Mouse (Mus musculus) ovary, adult 18-20 months (tissue): ENCODE measurements at regions not wholly inside any gene's neighbourhood (a gene's known extent, or its start where the extent isn't known, plus 50 kb on each side); places are given as distances from the start of the nearest gene placed in this dataset.

Experiments
- DNase-seq: peaks from one replicate; pipeline ENCODE4 v3.0.0; 2022; ENCODE audit warnings: low spot score, mixed read lengths

DNA sequence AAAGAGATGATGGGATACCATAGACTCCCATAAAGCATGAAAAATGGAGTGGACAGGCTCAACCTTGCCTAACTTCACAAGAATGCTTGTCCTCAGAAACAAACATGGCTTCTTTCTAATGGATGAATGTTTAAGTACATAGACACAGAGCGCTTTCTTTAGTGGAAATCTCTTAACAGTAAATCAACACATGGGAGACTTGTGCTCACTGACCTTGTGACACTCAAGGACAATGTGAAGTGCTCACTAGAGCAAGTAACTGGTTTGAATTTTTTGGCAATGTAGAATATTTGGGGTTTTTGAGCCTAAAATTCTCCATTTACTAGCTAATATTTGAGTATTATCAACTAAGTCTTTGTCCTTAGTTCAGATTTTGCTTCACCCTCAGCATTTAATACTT, 88.0 kb downstream of the Tent5c start:
- no peak for DNase-seq

DNA sequence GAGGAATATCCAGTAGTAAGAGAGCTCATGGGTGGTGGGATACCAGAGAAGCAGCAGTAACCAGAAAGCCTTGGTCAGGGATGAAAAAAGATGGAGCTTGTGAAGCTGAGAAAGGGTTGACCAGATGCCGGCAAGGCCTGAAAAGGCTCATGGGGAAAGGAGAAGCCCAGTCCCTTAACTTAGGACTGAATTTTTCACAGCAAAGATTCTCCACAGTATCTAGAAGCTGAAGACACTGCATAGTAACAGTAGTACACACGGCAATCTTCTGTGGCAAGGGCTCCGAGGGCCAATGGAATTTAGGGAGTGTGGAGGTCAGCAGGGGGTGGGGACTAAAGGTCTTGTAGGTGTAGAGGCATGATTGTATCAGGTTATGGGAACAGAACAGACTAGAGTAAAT, 91.6 kb downstream of the Tent5c start:
- DNase-seq: no peak

DNA sequence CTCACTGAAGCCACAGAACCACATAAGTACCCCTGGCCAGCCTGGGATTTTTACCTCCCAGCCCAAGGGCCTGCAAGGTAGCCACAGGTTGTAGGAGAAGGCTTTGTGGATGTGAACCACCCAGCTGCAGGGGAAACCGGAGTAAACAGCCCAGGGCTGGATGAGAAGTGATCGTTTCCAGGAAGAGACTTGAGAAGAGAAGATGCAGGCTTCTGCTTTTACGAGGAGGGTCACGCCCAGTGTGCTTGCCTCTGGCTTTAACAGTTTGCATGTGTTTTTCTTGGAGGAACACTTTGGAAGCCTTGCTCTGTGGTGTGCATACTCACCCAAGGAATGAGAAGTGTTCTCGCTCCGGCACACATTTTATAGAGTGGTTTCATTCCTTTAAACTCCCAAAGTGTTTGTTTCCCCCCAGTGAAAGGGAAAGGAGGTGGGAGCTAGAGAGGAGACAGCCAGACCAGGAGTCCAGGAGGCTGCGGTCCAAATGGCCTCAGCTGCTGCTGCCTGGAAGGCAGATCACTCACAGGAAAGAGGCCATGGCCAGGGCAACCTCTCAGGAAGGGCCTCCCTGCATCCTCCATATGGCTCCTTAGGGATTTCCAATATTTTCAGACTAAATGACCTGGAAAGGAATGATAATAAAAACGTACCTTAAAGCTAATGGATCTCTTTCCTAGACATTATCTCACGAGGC, 94.1 kb downstream of the Tent5c start:
- no peak for DNase-seq

DNA sequence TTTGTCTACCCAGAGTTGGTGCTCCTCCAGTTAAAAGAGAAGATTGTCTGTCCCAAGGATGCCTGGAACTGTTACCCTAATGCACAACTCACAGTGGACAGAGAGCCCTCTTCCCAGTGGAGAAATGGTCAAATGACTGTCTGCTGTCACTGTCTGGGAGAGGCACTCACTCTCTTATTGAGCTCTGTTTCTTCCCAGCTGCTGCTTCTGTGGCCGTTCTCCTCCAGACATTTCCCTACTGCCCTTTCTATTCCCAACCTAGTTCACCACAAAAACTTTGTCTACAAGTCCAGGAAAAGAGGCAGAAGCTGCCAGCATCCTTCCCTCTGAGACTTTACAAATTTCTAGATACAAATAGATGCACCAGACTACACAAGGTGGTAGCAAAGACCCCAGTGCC, 95.2 kb downstream of the Tent5c start:
- no peak for DNase-seq

DNA sequence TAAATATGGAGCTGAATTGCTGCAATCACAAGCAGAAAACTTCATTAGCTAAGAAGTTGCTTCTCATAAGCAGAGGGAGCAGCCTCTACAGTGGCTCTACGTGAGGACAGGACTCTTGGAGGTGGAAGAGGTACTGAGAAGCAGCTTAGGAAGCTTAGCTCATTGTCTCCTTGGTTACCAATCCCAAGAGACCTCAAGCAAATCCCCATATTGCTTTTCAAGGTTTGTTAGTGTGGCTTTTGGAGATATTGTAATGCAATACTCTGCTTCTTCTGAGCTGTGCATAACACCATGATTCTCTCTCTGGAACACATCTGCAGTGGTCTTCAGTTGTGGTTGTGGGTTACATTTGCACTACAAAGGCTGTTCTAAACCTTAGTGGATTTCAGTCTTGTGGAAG, 106.9 kb downstream of the Tent5c start:
- no peak for DNase-seq

DNA sequence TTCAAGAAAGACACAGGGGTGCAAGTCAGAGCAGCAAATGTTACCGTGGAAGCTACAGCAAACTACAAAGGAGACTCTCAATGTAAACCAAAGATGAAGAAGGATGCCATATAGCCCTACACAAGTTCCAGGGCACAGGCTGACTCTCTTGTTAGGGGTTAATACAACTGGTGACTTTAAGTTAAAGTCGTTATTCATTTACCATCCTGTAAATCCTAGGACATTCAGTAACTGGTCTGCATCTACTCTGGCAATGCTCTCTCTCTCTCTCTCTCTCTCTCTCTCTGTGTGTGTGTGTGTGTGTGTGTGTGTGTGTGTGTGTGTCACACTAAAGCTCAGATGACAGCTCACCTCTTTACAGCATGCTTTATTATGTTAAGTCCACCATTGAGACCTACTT, 107.8 kb downstream of the Tent5c start:
- no peak for DNase-seq

DNA sequence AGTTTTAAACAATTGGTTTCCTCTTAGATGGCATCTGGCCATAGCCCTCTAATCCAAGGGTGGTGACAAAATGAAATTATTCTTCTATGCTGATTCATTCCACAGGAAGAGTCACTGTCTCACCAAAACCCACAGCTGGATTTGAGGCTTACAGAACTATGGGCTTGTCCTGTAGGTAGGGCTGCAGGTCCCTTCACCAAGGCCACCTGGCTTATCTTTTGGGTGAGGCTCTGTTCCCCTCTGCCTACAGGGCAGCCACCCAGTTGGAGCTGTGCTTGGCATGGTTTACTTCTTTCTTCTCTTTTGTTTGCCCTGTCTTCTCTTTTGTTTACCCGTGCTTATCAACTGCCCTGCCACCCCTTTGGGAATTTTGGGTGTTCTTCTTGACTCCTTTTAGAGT, 113.0 kb downstream of the Tent5c start:
- DNase-seq: no peak

DNA sequence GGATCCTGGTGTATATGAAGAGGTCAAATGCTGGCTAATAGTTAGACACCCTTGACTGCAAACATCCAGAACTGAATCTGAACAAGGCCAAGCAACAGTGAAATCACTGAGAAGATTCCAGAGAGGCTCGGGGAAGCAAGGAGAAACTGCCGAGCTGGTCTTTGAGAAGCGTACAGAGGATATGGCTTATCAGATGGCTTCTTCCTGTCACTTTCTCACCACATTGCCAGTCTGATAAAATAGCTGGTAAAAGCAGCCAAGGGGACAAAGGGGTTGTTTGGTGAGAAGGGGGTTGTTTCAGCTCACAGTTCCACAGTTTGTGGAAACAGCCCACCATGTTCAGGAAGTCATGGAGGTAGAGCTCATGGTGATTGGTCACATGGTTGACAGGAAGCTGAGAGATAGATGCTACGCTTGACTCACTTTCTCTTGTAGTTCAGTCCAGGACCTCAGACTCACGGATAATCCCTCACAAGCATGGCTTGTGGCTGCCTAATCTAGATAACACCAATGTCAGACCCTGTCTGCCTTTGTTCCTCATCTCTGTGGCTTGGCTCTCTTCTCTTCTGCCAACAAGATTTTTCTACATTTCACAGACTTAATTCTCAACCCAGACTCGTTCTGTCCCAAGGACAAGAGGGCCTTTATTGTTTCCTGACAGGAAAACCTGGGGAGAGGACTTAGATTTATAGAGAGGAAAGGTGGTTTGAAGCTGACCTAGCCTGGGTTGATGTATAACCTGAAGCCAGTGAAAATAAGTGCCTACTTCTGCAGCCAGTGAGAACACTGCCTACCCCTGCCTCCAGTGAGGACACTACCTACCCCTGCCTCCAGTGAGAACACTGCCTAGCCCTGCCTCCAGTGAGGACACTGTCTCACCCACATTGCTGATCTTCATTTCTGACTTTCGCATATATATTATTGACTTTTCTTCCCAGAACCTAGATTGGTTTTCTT, 122.0 kb downstream of the Tent5c start:
- no peak for DNase-seq

DNA sequence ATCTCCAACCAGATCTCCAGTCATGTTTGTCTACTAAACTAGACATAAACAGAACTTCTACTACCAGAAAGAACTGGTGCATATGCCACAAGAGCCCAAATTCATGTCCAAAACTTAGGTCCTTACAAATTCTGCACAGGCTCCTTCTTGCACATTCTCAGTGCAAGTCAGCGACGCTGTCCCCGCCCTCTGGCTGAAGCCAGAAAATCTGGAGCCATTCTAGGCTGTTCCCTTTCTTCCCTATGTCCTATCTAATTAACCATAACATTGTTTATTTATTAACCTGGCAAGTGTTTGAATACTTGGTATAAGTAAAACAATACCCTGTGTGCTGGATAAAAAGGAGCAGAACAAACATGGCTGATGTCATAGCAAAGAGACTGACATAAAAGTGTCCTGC, 122.7 kb downstream of the Tent5c start:
- no peak for DNase-seq

DNA sequence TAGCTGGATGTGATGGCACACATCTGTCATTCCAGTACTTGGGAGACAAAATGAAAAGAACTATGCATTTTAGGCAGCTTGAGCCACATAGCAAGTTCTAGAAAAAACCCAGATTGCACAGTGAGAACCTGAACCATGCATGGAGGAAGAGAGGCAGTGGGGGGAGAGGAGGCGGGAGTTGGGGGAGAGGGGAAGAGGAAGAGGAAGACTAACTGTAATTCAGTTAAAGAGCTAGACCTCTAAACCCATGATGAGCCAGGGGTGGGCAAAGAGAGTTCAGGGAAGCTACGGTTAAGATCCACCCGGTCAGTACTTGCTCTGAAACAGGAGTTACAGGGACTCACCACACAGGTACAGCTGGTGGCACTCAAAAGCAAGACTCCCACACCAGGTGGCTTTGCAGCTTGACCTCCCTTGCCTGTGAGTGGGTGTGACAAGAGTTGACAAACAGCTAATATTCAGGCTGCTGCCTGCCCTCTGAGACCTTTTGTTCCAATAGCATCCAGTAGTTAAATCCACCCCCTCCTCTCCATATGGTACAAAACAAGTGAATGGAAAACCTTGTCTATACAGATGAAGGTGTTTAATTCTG, 123.7 kb downstream of the Tent5c start:
- DNase-seq: no peak

DNA sequence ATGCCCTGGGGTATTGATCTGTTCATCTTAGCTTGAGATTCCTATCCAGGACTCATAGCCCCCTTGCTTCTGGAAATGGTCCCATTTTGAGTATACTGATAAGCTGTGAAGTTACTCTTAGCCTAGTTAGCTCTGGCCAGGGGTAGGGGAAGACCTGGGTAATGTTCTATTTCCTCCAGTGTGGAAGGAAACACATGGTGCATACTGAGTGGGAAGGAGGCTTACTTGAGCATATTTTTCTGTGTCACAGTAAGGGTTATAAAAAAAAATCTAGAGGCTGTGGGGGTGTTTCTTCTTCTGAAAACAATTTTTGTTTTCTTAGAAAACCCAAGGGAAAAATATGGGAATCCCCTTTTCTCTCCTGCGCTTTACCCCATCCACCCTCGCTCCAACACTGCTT, 124.4 kb downstream of the Tent5c start:
- DNase-seq: no peak

DNA sequence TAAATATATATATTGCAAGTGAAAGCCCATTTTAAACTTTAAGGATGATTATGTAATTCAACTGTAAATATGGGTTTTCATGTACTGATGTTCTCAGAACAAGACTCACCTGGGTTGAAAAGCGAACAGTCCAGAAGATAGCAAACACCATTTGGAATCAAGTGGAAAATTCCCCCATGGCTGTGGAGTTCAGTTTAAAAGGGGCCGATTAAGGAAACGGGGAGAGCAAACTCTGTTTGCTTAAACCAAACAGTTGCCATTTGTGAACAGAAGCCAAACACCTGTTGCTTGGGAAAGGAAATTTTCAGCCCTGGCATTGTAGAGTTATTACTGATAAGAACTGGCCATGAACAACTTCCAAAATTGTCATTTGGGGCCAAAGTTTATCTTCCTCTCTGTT, 126.1 kb downstream of the Tent5c start:
- DNase-seq: no peak

DNA sequence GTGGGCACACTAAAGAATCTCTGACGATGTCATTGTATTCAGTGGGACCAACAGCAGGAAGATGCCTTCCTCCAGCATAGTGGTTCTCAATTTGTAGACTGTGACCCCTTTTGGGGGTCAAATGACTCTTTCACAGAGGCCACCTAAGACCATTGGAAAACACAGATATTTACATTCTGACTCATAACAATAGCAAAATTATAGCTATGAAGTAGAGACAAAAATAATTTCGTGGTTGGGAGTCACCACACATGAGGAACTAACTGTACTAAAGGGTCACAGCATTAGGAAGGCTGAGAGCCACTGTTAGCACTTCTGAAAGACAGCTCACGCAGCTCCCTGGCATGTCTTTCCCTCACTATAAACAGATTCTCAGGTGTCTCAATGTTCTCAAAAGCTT, 129.1 kb downstream of the Tent5c start:
- DNase-seq: no peak

DNA sequence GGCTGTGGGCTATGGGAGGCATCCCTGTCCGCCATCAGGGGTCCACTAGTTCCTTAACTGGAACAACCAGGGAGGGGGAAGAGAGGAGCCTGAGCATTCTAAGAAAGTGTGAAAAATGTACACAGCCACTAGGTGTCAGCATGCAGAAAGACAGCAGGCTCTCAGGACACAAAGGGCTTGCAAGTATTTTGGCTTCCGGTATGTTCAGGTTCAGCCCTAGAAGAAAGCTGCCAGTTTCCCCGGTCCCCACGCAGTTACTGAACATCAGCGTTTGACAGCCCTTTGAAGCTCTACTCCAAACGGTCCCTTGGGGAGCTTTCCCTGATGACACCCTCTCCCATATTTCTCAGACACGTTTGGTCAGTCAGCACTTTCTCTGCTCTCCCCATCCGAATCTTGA, 130.1 kb downstream of the Tent5c start:
- peak; percentile 13 for DNase-seq

DNA sequence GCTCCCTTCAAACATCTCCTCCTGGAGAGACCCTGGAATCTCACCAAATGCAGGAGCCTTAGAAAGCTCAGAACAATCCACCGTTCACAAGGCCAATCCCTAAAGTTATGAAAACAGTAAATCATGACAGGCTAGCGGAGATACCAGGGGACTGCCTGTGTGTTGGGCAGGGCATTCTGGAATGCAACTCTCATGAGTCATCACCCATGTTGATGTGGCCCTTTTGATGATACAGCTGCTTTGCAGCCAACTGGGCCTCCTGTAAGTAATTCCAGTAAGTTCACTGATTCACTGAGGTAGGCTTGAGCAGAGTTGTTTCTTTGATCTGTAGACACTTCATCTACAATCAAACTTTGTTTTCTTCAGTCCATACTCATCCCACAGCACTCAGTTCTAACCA, 155.6 kb downstream of the Tent5c start:
- DNase-seq: no peak

DNA sequence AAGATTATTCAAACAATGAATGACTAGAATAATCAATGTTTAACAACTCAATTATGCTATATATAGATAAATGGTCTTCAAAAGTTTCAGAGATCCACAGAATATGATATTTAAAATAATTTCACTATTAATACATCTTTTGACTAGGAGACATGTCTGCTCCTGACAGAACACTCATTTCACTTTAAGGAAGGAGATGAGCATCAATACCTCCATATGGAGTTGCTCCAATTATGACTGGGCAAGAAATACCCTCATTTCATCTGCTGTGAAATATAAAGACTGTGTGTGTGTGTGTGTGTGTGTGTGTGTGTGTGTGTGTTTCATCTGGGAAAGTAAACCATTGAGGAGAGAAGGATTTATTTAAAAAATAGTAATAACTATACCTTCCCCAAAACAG, 156.2 kb upstream of the Wdr3 start:
- no peak for DNase-seq

DNA sequence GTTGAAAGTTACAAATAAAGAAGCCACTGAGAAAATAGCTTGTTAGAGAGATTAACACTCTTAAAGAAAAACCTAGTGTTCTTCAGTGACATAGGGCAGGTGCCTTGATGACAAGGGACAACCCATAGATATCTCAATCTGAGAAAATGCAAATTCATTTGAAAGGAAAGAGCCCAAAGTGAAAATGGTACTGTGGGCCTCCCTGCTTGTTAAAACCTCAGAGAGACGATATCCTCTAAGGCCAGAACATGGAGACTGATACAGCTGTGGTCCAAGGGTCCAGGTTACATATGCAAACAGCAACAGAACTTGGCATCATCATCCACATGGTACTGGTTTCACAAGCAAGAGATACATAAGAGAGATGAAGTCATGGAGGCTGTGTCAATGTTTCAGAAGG, 125.6 kb upstream of the Wdr3 start:
- no peak for DNase-seq

DNA sequence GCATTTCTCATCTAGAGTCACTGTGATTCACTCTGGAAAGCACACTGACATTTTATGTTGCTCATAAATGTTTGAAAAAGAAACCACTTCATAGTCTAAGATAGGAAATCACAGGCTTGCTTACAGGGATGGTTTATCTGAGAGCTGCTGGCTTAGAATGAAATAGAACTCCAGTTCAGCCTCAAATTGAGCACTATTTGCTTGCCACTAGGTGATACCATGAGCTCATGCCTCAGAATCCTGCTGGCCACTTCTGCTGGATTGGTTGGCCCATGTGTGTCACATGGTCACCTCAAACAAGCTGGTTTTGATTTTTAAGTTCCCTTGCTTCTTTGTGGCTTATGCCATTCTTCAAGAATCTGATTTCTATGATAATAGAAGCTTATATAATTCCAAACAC, 104.8 kb upstream of the Wdr3 start:
- DNase-seq: no peak

DNA sequence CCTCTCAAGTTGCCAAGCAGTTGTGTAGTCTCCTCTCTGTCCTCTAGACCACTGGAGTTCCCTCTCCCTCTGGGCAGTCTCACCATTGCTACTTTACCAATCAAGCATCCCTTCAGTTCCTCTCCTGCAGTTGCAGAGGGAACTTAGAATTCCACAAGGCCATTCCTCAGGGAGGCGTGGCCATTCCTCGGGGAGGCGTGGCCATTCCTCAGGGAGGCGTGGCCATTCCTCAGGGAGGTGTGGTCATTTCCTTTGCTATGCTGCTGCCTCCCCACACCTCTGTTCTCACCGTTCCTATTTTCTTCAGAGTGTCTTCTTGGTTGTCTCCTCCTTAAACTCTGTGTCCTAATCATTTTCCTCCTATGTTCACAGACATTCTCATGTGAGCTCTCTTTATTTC, 102.8 kb upstream of the Wdr3 start:
- DNase-seq: no peak
